In the genomic region with DNA sequence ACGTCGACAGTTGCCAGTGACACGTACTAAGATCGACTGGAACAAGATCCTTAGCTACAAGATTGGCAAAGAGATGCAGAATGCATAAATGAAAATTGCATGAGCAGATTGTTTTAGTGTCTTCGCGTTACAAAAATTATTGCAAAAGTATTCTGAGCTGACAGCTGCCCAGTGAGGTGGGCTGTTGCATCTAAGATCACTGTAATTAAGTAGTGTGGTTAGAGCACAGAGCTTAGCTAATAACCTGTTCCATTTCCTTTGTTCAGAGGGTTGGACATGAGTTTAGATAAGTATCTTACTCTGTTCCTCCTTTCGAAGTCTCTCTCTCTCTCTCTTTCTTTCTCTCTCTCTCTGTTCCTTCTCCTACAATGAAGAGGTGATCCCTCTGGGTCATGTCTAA, we compare ENCODE assay signal across 15 mouse cellular contexts.
"Had no signal": no experiment of that assay in that cellular context is flagged by ENCODE, and none has a peak within 500 bp of the region (broad histone marks: within the 10 kb centered on the region; RNA-seq: fewer than 3 reads in every experiment).

No protein-coding gene starts in this region.

- H3K9ac ChIP-seq: liver, embryonic 14.5 days; lung, embryonic 15.5 days; midbrain, embryonic 13.5 days; midbrain, embryonic 15.5 days; neural tube, embryonic 12.5 days had no signal

- DNase-seq: lung, adult 18-20 months; lung, postnatal 14 days; lung, postnatal 36 days; right cerebral cortex, postnatal 14 days; thymus, postnatal 25 days; thymus, postnatal 4 days had no signal

- H3K4me3 ChIP-seq: lung, embryonic 15.5 days; megakaryocyte, embryonic 14.5 days; midbrain, embryonic 13.5 days; midbrain, embryonic 15.5 days; neural tube, embryonic 12.5 days had no signal

- H3K9me3 ChIP-seq: lung, embryonic 15.5 days; megakaryocyte, embryonic 14.5 days; midbrain, embryonic 13.5 days; midbrain, embryonic 15.5 days; neural tube, embryonic 12.5 days had no signal

- ATAC-seq: lung, postnatal 0 days; midbrain, embryonic 13.5 days; midbrain, embryonic 15.5 days had no signal

- H3K27ac ChIP-seq: liver, embryonic 14.5 days; lung, embryonic 15.5 days; macrophage; midbrain, embryonic 13.5 days; midbrain, embryonic 15.5 days; neural tube, embryonic 12.5 days had no signal

- H3K27me3 ChIP-seq: lung, embryonic 15.5 days; megakaryocyte, embryonic 14.5 days; midbrain, embryonic 13.5 days; midbrain, embryonic 15.5 days; neural tube, embryonic 12.5 days had no signal

- H3K4me2 ChIP-seq: lung, embryonic 15.5 days; midbrain, embryonic 11.5 days; midbrain, embryonic 13.5 days; midbrain, embryonic 15.5 days; neural tube, embryonic 12.5 days had no signal

- H3K4me1 ChIP-seq: lung, embryonic 15.5 days; megakaryocyte, embryonic 14.5 days; midbrain, embryonic 13.5 days; midbrain, embryonic 15.5 days; neural tube, embryonic 12.5 days had no signal
